ENCODE assay signal across 8 mouse cellular contexts in the genomic region with DNA sequence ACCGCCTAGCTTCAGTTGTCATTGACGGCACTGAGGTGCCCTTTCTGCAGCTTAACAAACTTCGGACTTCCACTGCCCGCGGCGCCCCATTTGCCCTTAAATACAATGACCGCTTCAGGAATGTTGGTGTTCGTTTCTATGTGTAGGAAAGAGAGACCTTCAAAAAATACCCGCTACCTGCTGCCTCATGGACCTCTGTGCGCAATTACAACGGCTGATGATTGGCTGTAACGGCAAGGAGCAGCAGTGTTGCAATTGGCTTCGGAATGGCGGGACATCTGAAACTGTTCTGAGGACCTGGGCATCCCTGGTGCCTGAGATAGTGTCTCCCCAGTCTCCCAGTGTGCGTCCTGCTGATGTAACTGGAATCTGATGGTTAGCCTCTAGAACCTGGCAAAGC. TPM values are rescaled to one million over a fixed set of nuclear protein-coding genes. Genes with fewer than 3 reads are reported as not detected.
DNase-seq lines count a peak whose midpoint lies in the region; ATAC-seq lines count a peak whose summit lies in the region.

No protein-coding gene starts in this region.

- peaks cover 6% of the 10 kb centered on the region; the same call in 1 of the 2 replicates for H3K4me1 ChIP-seq in neural tube, embryonic 11.5 days (ENCODE audit: control insufficient read depth, insufficient read depth, low read length)
- H3K4me1 ChIP-seq in embryonic facial prominence, embryonic 11.5 days (ENCODE audit: control insufficient read depth, insufficient read depth, low read length), result no peaks in the 10 kb centered on the region
- H3K4me1 ChIP-seq in heart, embryonic 15.5 days (replicated peaks), result peaks cover 14% of the 10 kb centered on the region
- H3K4me1 ChIP-seq in lung, embryonic 15.5 days, result peaks cover 12% of the 10 kb centered on the region

- H3K36me3 ChIP-seq in neural tube, embryonic 11.5 days (ENCODE audit: control insufficient read depth, insufficient read depth, low read length), result no peaks in the 10 kb centered on the region
- H3K36me3 ChIP-seq in embryonic facial prominence, embryonic 11.5 days (replicated peaks; ENCODE audit: control insufficient read depth, insufficient read depth, low read depth, low read length), result peaks cover 2% of the 10 kb centered on the region; the same call in 1 of the 2 replicates
- peaks cover 13% of the 10 kb centered on the region; the same call in 1 of the 2 replicates for H3K36me3 ChIP-seq in heart, embryonic 15.5 days
- H3K36me3 ChIP-seq in lung, embryonic 15.5 days, result peaks cover 9% of the 10 kb centered on the region; the same call in 1 of the 2 replicates

- no peaks in the 10 kb centered on the region for H3K27me3 ChIP-seq in neural tube, embryonic 11.5 days (ENCODE audit: control insufficient read depth, insufficient read depth, low read length)
- H3K27me3 ChIP-seq in embryonic facial prominence, embryonic 11.5 days (ENCODE audit: control insufficient read depth, insufficient read depth, low read length), result no peaks in the 10 kb centered on the region
- peaks cover 10% of the 10 kb centered on the region for H3K27me3 ChIP-seq in heart, embryonic 15.5 days
- peaks cover 5% of the 10 kb centered on the region; the same call in 1 of the 2 replicates for H3K27me3 ChIP-seq in lung, embryonic 15.5 days

- H3K9me3 ChIP-seq in neural tube, embryonic 11.5 days (ENCODE audit: control insufficient read depth, low read length), result no peaks in the 10 kb centered on the region
- no peaks in the 10 kb centered on the region for H3K9me3 ChIP-seq in embryonic facial prominence, embryonic 11.5 days (replicated peaks; ENCODE audit: control insufficient read depth, low read length)
- no peaks in the 10 kb centered on the region for H3K9me3 ChIP-seq in heart, embryonic 15.5 days (replicated peaks)
- H3K9me3 ChIP-seq in lung, embryonic 15.5 days, result no peaks in the 10 kb centered on the region

- peak overlapping the region; percentile 95 for H3K4me2 ChIP-seq in neural tube, embryonic 11.5 days (ENCODE audit: low read depth)
- peak overlapping the region; percentile 92 for H3K4me2 ChIP-seq in embryonic facial prominence, embryonic 11.5 days (ENCODE audit: low read depth, low read length)
- peak overlapping the region; percentile 89 for H3K4me2 ChIP-seq in heart, embryonic 15.5 days
- H3K4me2 ChIP-seq in lung, embryonic 15.5 days, result peak overlapping the region; percentile 92

- 2% methylated on average over 15 of the region's 15 CpGs for WGBS in neural tube, embryonic 11.5 days
- under 1% methylated on average over 15 of the region's 15 CpGs for WGBS in embryonic facial prominence, embryonic 11.5 days
- WGBS in heart, embryonic 15.5 days, result under 1% methylated on average over 15 of the region's 15 CpGs
- 0% methylated on average over 15 of the region's 15 CpGs for WGBS in lung, embryonic 15.5 days

- peak overlapping the region; percentile 79 for H3K4me3 ChIP-seq in neural tube, embryonic 11.5 days (ENCODE audit: low read depth, low read length)
- peak overlapping the region; percentile 80 for H3K4me3 ChIP-seq in embryonic facial prominence, embryonic 11.5 days (ENCODE audit: low read depth, low read length)
- peak overlapping the region; percentile 85 for H3K4me3 ChIP-seq in heart, embryonic 15.5 days
- peak overlapping the region; percentile 82 for H3K4me3 ChIP-seq in lung, embryonic 15.5 days

- H3K27ac ChIP-seq in neural tube, embryonic 11.5 days (ENCODE audit: low read depth, low read length), result no peak overlapping the region
- H3K27ac ChIP-seq in embryonic facial prominence, embryonic 11.5 days (replicated peaks; ENCODE audit: low read depth, low read length), result no peak overlapping the region
- no peak overlapping the region for H3K27ac ChIP-seq in heart, embryonic 15.5 days
- H3K27ac ChIP-seq in lung, embryonic 15.5 days, result no peak overlapping the region

- ATAC-seq in neural tube, embryonic 11.5 days (ENCODE audit: insufficient read depth, low FRiP score, low TSS enrichment), result no peak
- no peak; the same call in 1 of the 2 replicates for ATAC-seq in embryonic facial prominence, embryonic 11.5 days (replicated peaks; ENCODE audit: insufficient number of reproducible peaks, low FRiP score, low TSS enrichment, low read depth)
- ATAC-seq in heart, embryonic 15.5 days (replicated peaks; ENCODE audit: insufficient number of reproducible peaks, insufficient read depth, low FRiP score, low read depth), result no peak
- ATAC-seq in lung, embryonic 15.5 days (ENCODE audit: borderline replicate concordance, extremely low read depth, low FRiP score, low TSS enrichment), result no peak

- no peak for DNase-seq in neural tube, embryonic 11.5 days (ENCODE audit: low spot score)
- DNase-seq in neural tube, embryonic 10.5 days (ENCODE audit: extremely low spot score, low spot score), result no peak
- DNase-seq in embryonic facial prominence, embryonic 11.5 days (ENCODE audit: low spot score), result peak; percentile 13
- DNase-seq in layer of hippocampus, adult 8-10 months (ENCODE audit: low spot score in 2 of 2), result peak; percentile 25 to 32
- peak; percentile 67 to 81 for DNase-seq in right cerebral cortex, postnatal 10 days (ENCODE audit: low spot score in 2 of 2)
- DNase-seq in testis, postnatal 10 days (ENCODE audit: low spot score), result no peak

- peak overlapping the region; percentile 28; the same call in 1 of the 2 replicates for H3K9ac ChIP-seq in neural tube, embryonic 11.5 days (ENCODE audit: low read length)
- H3K9ac ChIP-seq in embryonic facial prominence, embryonic 11.5 days (replicated peaks; ENCODE audit: low read length), result peak overlapping the region; percentile 32; the same call in 1 of the 2 replicates
- H3K9ac ChIP-seq in heart, embryonic 15.5 days, result peak overlapping the region; percentile 89; the same call in 1 of the 2 replicates
- H3K9ac ChIP-seq in lung, embryonic 15.5 days, result peak overlapping the region; percentile 85

RNA-seq across cellular contexts. Expression of a gene that starts 0.4 kb away (rescaled TPM):
- polyA plus RNA-seq in neural tube, embryonic 11.5 days (2014; fragmentation: Nextera tagmentation; extraction: Ambion mirVana), result 31.6 and 33.9 TPM in 2 replicates
- 27.3 and 29.8 TPM in 2 replicates for polyA plus RNA-seq in embryonic facial prominence, embryonic 11.5 days (2014; fragmentation: Nextera tagmentation; extraction: Ambion mirVana)
- polyA plus RNA-seq in heart, embryonic 15.5 days (2015; fragmentation: Nextera tagmentation; extraction: Ambion mirVana), result 12.0 and 15.6 TPM in 2 replicates
- 10 to 100 TPM; 11.8 to 16.7 (median 14.6) TPM for total RNA-seq in layer of hippocampus, adult 8-10 months (2022)
- polyA plus RNA-seq in lung, embryonic 15.5 days (2015; fragmentation: Nextera tagmentation; extraction: Ambion mirVana), result 23.0 and 24.0 TPM in 2 replicates

RNA-seq across cellular contexts. Expression of a gene that starts 15.6 kb away (rescaled TPM):
- 7.5 and 7.6 TPM in 2 replicates for polyA plus RNA-seq in neural tube, embryonic 11.5 days (2014; fragmentation: Nextera tagmentation; extraction: Ambion mirVana)
- 7.9 and 8.2 TPM in 2 replicates for polyA plus RNA-seq in embryonic facial prominence, embryonic 11.5 days (2014; fragmentation: Nextera tagmentation; extraction: Ambion mirVana)
- 4.8 and 6.3 TPM in 2 replicates for polyA plus RNA-seq in heart, embryonic 15.5 days (2015; fragmentation: Nextera tagmentation; extraction: Ambion mirVana)
- total RNA-seq in layer of hippocampus, adult 8-10 months (2022), result 1 to 10 TPM; 3.5 to 5.8 (median 5.0) TPM
- 9.0 and 10.0 TPM in 2 replicates for polyA plus RNA-seq in lung, embryonic 15.5 days (2015; fragmentation: Nextera tagmentation; extraction: Ambion mirVana)

RNA-seq across cellular contexts. Expression of a gene that starts 26.7 kb away (rescaled TPM):
- polyA plus RNA-seq in neural tube, embryonic 11.5 days (2014; fragmentation: Nextera tagmentation; extraction: Ambion mirVana), result 11.7 and 16.4 TPM in 2 replicates
- 11.7 and 12.4 TPM in 2 replicates for polyA plus RNA-seq in embryonic facial prominence, embryonic 11.5 days (2014; fragmentation: Nextera tagmentation; extraction: Ambion mirVana)
- polyA plus RNA-seq in heart, embryonic 15.5 days (2015; fragmentation: Nextera tagmentation; extraction: Ambion mirVana), result 3.9 and 5.6 TPM in 2 replicates
- 1 to 10 TPM; 4.5 to 7.3 (median 5.5) TPM for total RNA-seq in layer of hippocampus, adult 8-10 months (2022)
- 6.4 and 6.5 TPM in 2 replicates for polyA plus RNA-seq in lung, embryonic 15.5 days (2015; fragmentation: Nextera tagmentation; extraction: Ambion mirVana)

RNA-seq across cellular contexts. Expression of a gene that starts 28.8 kb away (rescaled TPM):
- 7.1 and 8.1 TPM in 2 replicates for polyA plus RNA-seq in neural tube, embryonic 11.5 days (2014; fragmentation: Nextera tagmentation; extraction: Ambion mirVana)
- polyA plus RNA-seq in embryonic facial prominence, embryonic 11.5 days (2014; fragmentation: Nextera tagmentation; extraction: Ambion mirVana), result 6.1 TPM in 2 replicates
- polyA plus RNA-seq in heart, embryonic 15.5 days (2015; fragmentation: Nextera tagmentation; extraction: Ambion mirVana), result 3.7 and 4.8 TPM in 2 replicates
- total RNA-seq in layer of hippocampus, adult 8-10 months (2022), result 1 to 10 TPM; 6.7 to 8.0 (median 7.2) TPM
- polyA plus RNA-seq in lung, embryonic 15.5 days (2015; fragmentation: Nextera tagmentation; extraction: Ambion mirVana), result 6.7 and 7.0 TPM in 2 replicates

RNA-seq across cellular contexts. Expression of a gene that starts 35.3 kb away (rescaled TPM):
- polyA plus RNA-seq in neural tube, embryonic 11.5 days (2014; fragmentation: Nextera tagmentation; extraction: Ambion mirVana), result 6.5 and 8.9 TPM in 2 replicates
- 6.7 and 7.1 TPM in 2 replicates for polyA plus RNA-seq in embryonic facial prominence, embryonic 11.5 days (2014; fragmentation: Nextera tagmentation; extraction: Ambion mirVana)
- polyA plus RNA-seq in heart, embryonic 15.5 days (2015; fragmentation: Nextera tagmentation; extraction: Ambion mirVana), result 3.0 and 4.4 TPM in 2 replicates
- total RNA-seq in layer of hippocampus, adult 8-10 months (2022), result 1 to 10 TPM; 4.0 to 4.6 (median 4.3) TPM
- 7.3 and 7.9 TPM in 2 replicates for polyA plus RNA-seq in lung, embryonic 15.5 days (2015; fragmentation: Nextera tagmentation; extraction: Ambion mirVana)

Comparison
In these comparisons a context has a peak if more than half of its experiments do, and no peak if none do; other contexts are left out.
1. DNase-seq: peak in embryonic facial prominence, embryonic 11.5 days (single experiment), layer of hippocampus, adult 8-10 months (2 of 2) and right cerebral cortex, postnatal 10 days (2 of 2); none in neural tube, embryonic 11.5 days (single experiment), neural tube, embryonic 10.5 days (single experiment) and testis, postnatal 10 days (single experiment).
2. H3K9ac ChIP-seq: peak in every context shown above with its lines; median percentile 89 in heart, embryonic 15.5 days; 85 in lung, embryonic 15.5 days; 32 in embryonic facial prominence, embryonic 11.5 days; 28 in neural tube, embryonic 11.5 days.
3. Peak in every context shown above with its lines, with median percentiles within 50 percentile points of each other: H3K4me2 ChIP-seq and H3K4me3 ChIP-seq.